Mouse (Mus musculus) left cerebral cortex, adult 8-10 months (tissue): Measurements from ENCODE around the gene Dhdds. TPM values are rescaled to one million over a fixed set of nuclear protein-coding genes. Genes with fewer than 3 reads are reported as not detected.
A peak's percentile ranks its signal among the peaks of the same experiment; 100 is the strongest.

Source experiments
- DNase-seq, 2 experiments: peaks; one replicate each; pipeline ENCODE4 v3.0.0; 2022; ENCODE audit warnings: low spot score in 2 of 2
- total RNA-seq, 4 experiments: library from RNA; stranded (reverse); gene quantifications; 2 replicates each; pipeline ENCODE4 v1.2.4; 2022

Gene Dhdds
- total RNA-seq = 10 to 100 TPM; 63.6 to 73.6 (median 68.4) TPM

DNA sequence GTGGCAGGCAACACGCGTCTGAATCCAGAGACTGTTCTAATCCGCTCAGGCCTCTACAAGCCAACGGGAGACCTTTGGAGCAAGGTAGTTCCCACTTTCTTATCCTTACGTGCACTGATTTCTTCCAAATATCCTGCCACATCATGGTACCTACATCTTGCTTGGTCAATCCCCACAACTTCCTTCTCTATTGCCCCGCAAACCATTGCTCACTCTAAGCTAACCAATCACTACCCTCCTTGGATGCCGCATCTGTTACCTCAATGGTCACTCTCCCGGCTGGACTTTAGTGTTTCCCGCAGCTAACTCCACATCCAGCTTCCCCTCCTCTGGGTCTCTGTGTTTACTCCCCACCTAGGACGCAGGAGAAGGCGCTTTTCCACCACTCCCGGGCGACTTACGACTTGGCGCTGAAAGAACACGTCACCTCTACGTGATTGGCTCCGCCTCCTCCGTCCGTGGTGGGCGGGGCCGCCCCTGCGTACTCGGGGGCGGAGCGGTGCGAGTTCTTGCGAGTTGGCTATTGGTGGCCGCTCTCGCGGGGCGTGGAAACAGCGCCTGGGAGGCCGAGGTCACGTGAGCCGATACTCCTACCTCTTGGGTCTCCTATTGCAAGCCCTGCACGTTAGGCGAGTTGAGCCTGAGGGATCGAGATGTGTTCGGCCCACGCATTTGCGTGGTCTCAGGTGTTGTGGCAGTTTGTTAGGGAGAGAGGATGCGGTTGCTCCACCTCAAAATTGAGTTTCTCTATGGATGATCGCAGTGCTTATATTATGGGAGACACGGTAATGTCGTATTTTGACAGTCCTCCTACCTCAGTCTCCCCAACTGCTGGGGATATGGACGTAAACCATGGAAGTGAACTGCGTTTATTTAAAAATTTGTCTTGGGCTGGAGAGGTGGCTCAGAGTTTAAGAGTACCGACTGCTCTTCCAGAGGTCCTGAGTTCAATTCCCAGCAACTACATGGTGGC is at the start of gene Dhdds:
TSS of gene Dhdds (minus strand) at position 453 of the 973 bp plus-strand sequence.
- peak; percentile 87 to 96 for DNase-seq

DNA sequence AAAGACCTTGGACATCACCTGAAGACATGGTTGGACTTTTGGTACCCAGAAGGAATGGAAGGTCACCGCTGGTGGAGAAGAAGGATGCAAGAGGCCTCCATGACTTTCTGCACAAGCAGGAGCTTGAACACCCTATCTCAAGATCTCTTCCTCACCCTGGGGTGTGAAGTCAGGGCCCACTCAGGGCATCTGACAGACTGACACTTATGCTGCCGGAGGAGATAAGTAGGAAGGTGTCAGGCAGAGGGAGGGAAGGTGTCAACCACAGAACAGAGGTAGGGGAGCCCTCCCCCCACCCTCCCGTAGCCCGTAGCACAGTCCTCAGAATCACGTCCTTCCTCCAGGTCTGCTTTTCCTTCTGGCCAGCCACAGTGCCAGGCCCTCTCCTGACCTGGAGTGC is 46.9 kb upstream of the Dhdds start:
- DNase-seq = no peak

DNA sequence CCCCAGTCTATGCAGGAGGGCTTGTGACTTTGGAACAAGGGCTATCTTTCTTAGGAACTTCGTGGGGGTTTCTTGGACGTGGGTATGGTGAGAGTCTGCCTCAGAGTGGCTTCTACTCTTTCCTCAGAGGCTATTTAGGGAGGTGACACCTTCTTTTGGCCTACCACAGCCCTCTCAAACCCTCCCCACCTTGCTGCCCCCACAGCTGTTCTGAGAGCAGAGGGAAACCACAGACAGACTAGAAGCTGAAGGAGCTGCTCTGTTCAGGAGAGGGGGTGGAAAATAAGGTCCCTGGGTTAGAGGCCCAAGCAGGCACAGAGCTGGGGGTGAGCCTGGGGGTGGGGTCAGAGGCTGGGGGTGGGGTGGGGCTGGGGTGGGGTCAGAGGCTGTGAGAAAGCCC is 42.3 kb upstream of the Dhdds start:
- no peak for DNase-seq

DNA sequence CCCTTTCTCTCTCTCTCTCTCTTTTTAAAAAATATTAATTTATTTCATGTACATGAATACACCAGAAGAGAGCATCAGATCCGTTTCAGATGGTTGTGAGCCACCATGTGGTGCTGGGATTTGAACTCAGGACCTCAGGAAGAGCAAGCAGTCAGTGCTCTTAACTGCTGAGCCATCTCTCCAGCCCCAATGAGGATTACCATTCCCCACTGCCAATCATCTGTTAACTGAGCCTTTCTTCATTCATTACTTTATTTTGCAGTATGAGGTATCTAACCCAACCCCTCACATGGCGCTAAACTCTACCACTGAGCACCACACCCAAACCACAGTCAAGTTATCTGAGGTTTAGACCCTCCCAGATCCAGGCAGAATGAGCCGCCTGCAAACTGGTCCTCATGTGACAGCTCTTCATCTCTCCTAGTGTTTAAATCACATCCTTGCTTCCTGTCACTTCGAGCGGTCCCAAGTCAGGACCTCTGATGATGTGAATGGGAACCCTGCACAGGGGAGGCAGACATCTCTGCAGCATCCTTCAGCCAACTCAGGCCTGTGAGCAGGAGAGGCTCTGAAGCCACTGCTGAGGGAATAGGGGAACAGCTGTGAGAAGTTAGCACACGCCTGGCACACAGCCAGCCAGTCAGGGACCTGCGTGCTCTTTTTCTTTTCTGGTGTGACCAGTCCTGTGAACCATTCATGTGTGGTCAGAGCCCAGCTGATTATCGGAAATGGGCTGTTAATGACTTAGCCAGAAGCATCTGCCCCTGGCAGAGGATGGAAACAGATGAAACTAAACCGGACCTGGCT is 40.8 kb upstream of the Dhdds start:
- no peak for DNase-seq

DNA sequence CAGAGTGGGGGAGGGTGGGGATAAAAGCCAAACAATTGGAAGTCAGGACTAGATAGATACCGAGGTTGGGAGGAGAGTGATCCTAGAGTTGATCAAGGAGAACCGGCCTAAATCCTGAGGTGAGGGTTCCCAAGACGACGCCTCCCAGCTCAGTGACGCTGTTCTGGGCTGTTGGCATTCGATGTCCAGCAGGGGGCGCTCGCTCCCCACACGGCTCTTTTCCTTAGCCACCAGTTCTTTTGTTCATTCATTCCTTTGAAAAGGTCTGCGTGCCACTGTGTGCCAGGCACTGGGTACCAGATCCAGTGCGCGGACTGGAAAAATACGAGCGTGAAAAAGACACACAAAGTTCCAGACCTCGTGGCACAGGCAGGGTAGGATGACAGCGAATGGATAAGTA is 35.2 kb upstream of the Dhdds start:
- peak; percentile 68 to 84 for DNase-seq

DNA sequence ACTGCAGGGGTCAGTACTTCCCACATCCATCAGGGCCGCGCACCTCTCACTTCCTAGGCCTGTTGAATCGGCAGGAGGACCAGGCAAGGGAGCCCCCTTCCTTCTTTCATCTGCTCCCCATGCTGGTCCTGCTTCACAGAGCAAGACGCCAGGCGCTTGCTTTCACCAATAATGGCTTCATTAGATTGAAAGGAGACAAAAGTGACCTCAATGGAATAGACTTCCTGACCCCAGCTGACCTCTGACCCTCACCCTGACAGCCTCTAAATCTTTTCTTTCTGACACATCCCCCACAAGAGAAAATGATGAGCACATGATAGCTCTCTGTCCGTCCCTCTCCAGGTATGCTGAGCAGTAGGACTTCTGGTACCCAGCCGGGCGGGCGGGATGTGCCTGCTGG is 25.1 kb upstream of the Dhdds start:
- DNase-seq = no peak

DNA sequence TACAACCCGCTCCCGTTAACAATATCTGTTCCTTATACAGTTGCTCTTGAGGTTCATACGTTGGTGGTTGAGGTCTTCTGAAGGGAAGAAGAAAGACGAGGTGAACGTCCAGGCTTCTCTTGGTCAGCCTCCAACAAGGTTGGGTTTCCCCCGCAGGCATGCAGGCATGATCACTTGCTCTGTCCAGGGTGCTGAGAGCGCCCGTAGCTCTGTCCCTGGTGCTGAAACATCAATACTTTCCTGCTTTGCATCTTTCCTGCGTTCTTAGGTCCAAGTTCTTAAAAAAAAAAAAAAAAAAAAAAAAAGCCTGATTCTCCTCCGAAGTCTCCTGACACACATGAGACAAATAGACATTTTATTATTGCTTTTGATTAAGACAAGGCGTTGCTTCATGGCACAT is 19.9 kb upstream of the Dhdds start:
- peak in 1 of 2 experiments; percentile 20 for DNase-seq

DNA sequence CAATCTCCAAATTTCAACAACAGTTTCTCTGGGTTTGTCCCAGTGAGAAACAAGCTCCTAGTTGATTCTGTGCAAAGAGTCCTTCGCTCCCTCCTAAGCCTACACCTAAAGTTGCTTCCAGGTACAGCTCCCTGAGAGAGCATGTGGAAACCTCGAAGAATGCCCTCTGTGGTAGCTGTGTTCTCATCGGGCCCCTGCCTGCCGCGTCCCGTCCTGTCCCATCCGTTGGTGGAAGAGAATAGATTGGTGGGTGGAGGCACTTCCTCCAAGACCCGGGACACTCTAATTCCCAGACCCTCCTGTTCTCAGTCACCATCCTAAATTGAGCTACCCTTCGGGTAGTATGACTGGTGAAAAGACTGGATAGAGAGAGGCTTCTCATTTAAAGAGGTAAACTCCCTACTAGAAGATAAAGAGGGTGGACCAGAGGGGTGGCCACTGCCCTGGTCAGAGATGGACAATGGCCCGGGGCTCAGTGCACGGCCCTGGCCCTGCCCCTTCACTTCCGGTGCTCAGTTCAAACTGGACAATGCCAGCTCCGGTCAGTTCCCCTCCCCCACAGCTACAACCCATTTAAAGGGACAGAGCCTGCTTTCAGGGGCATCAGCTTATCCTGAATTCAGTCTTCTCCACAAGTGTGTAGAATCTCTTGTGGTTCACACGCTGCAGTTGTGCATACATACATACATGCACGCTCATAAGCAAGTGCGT is 19.1 kb upstream of the Dhdds start:
- no peak for DNase-seq

DNA sequence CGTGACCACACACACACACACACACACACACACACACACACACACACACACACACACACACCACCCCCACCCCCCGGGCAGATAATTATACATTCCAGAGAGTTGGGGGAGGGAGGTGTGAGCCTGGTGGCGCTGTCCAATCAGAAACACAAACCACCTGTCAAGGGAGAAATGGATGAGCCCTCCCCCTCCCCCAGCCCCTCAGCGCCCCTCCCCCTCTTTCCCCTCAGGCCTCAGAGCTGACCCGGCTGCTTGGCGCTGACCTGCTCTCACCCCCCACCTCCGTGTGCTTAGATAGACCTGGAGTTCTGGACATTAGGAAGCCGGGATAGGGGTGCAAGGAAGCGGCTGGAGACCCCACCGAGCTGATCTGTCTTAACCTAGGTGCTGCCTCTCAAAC is 18.5 kb upstream of the Dhdds start:
- no peak for DNase-seq

DNA sequence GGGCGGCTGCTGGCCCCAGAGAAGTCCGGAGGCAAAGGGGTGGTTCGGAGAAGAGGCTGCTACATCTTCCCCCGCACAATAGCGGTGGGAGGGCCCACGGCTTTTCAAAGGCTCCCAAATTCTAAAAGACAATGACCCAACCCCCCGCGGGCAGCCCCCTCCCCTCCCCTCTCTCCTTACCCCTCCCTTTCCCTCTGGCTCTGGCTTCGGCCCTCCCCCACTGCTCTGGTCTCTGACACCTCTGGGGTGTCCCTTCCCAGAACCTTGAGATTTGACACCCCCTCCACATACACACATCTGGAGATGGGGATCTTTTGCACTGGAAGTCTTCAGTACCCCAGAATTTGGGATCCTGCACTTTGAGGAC is 18.0 kb upstream of the Dhdds start, which contains the start of gene Lin28a:
TSS of gene Lin28a (minus strand) at position 63 of the 367 bp plus-strand sequence.
- no peak for DNase-seq

DNA sequence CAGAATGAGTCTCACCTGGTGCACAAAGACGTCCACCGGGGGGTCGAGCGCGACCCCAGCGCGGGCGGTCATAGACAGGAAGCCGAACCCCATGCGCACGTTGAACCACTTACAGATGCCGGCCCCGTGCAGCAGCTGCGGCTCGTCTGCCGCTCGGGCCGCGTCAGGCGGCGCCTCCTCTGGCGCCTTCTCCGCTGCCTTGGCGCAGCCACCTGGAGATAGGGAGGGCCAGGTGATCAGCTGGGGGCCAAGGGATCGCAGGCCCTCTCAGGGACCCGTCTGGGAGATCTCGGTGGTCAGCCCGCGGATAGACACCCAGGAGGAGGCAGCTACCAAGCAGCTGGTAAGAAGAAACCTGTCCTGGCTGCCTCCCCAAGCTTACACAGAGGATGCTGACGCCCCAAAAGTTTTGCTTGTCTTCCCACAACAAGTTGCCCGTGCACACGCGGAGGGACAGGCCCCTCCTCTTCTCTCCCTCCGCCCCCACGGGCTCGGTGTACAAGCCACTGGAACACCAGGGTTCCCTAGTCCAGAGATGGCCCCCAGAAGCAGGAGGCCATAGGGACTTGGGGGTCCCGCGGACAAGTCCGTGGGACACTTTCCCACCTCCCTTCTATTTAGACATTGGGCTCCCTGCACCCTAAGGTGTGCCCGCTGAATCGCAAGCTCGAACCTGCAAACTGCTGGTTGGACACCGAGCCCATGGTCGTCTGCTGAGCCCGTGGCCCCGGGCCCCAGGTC is 17.5 kb upstream of the Dhdds start:
- DNase-seq = no peak

DNA sequence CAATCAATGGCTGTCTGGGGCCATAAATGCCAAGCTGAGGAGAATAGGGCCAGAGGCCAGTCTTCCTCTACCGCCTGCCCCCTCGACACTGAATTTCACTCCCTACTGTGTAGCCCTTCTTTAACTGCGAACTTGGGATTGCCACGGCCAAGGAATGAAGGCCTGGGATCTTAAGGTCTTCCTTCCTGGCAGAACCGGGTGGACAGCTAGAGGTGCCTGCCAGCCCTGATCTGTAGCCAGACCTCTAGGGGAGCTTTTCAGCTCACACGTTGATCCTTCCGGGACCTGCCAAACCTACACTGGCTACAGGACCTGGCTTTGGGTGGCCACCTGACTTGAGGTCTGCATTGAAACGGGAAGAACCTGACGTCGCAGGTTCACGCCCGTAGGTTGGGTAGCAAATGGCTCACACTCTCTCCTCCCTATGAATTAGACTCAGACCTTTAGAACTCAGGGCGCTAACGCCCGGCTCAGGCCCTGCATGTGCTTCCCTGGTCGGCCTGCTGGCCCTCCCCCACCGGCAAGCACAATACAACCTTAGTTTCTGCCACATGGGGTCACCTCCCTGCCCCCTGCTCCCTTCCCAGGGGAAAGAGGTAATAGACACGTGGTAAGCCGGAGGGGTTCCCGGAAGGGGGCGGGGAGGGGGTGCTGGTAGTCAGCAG is 16.6 kb upstream of the Dhdds start:
- DNase-seq = no peak

DNA sequence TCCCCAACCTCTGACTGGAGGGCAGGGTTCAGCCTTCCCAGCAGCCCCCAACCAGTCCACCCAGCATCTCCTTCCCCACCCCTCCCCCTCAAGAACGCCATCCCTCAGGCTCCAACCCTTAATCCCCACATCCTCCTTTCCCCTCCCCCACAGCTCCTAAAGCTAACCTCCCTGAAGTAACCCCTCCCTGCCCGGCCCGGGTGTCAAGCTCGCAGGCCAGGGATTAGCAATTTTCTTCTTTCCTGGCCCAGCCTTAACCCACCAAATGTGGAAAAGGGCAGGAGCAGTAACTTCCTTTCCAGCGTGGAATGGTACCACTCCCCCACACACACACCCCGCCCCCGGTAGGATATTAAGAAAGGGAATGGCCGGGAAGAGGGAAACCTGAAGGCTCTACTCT is 16.0 kb upstream of the Dhdds start:
- no peak for DNase-seq

DNA sequence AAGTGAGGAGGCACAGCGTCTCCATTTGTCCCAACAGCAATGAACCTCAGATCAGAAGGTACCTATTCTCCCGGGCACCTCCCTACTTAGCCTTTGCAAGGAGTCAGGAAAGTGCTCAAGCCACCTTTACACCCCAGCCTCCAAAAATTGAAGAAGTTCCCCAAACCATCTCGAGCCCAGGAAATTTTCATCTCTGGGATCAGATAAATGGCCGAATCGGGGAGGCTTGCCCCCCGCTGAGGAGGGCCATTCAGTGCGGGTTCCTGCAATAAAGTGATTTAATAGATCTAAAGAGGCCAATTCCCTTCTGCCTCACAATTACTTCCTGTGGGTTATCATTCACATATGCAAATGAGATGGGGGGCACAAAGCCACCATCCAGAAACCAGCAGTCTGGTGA is 15.5 kb upstream of the Dhdds start:
- no peak for DNase-seq

DNA sequence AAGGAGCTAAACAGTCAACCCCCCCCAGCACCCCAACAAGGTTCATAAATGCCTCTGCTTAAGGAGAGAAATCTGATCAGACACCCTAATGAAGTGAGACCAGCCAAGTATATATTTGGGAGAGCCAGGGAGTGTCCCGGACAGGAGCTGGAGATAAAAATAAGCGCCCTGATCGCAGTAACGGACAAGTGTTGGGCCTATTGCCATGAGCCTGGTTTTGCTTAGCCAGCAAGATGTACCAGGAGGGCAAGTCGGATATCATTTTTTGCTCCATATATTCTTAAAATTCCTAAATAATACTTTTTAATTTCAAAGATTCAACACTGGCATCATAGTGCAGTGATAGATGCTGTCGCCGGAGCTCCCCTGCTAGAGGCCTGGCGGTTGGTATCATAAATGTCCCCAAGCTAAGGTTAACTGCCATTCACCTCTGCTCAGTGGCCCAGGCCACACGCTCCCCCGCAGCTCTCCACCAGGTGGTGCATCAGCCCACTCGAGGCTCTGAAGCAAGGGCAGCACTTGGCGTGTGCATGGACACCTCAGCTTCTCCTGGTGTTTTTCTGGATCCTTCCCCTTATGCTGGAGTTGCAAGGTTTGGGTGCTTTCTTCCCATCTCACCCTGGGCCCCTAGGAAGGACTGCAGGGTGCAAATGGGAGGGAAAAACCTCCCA is 12.3 kb upstream of the Dhdds start:
- no peak for DNase-seq

DNA sequence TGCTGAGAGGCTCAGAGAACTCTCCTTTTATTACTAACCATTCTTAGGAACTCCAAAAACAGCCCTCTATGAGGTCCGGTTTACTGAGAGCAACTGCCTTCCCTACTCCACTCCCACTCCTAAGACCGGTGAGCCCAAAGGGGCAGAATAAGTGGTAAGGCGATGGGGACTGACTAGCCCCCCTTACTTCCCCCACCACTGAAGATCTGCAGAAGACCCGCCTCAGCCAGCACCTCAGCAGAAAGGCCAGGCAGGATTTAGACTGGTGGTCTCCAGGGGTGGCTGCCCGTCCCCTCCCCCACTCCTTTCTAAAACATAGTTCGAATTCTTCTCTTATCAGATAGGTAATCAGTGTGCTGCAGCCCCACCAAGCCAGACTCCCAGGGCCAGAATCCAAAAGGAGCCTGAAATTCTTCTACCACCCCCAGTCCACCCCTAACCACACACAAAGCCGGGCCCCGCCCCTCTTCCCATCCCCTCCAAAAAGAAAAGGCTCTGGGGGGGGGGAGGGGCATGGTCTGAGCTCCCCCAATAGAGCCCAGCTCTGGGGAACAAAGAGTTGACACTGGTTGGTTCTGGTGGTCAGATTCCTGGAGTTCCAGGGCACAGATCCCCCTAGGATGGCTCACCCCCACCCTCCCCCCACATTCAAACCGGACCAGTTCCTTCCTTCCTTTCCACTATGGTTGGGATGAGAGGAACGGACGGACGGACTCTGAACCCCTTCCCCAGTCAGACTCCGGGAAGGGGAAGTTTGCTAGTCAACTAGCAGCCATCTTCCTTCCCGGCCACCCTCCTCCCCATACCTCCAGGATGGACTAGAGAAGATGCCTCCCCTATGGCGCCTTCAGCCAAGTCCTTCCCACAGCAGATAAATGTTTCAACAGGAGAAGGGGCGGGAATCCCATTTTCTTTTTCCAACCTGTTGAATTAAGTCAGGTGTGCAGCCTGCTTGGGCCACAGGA is 11.0 kb upstream of the Dhdds start:
- no peak for DNase-seq

DNA sequence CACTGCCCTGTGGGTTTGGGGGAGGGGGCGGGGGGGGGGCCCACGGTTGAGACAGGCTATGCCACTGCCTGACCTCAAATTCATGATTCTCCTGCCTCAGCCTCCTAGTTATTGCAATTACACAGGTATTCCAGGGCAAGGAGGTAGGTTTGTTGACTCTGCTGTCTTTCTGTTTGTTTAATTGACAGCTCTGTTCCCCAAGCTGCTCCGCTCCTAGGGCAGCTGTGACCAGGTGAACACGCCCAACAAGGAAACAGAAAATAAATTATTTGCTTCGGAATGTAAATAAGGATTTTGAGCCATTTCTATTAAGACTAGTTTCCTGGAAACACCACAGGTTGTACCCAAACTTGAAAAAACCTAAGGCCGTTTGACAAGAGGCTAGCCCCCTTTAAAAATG is 9.0 kb upstream of the Dhdds start:
- DNase-seq = no peak

DNA sequence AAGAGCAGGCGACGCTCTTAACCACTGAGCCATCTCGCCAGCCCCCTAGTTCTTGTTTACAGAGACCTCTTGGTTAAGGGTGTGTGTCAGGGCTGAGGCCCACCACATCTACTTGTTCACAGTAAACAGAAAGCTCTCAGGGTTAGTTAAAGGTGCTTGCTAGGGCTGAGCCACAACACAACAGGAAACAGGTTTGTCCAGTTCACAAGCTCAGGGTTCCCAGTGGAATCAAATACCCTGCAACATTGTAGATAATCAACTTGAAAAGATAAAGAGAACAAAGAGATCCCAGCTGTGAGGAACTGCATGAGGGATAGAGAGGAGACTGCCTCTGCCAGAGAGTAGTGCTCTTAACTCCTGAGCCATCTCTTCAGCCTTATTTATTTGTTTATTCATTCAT is 6.1 kb upstream of the Dhdds start:
- DNase-seq = no peak
